Mouse (Mus musculus): ENCODE measurements at regions not wholly inside any gene's neighbourhood (a gene's known extent, or its start where the extent isn't known, plus 50 kb on each side); places are given as distances from the start of the nearest gene placed in this dataset.

GRCm38 (mm10) chr2:167798076-167798782 lies 108.6 kb upstream of the Tmem189 start:
- H3K9me3 ChIP-seq (ENCODE audit: low read length) = no peaks in the 10 kb centered on the region
- H3K9ac ChIP-seq (replicated peaks; ENCODE audit: low read length) = no peak overlapping the region
- no peak overlapping the region for H3K4me3 ChIP-seq (ENCODE audit: low read length)
- no peaks in the 10 kb centered on the region for H3K4me1 ChIP-seq (ENCODE audit: insufficient read depth, low read length)
- ATAC-seq (no peak), DNase-seq (ENCODE audit: low spot score) (no peak)
- no peaks in the 10 kb centered on the region for H3K27me3 ChIP-seq (ENCODE audit: insufficient read depth, low read length)
- TF ChIP-seq CTCF (IDR thresholded peaks at IDR 0.05; ENCODE audit: low read depth) = no peak
- H3K36me3 ChIP-seq (ENCODE audit: insufficient read depth, low read length) = no peaks in the 10 kb centered on the region
- no peak overlapping the region for H3K4me2 ChIP-seq (ENCODE audit: low read depth, low read length)
- 83% methylated on average over 11 of the region's 11 CpGs for WGBS
- no peak overlapping the region for H3K27ac ChIP-seq

- Histone ChIP-seq H3K4me3 (ENCODE audit: low read length) (no peak overlapping the region), H3K36me3 (ENCODE audit: insufficient read depth, low read length) (no peaks in the 10 kb centered on the region), H3K9ac (replicated peaks; ENCODE audit: low read length) (no peak overlapping the region), H3K4me1 (ENCODE audit: insufficient read depth, low read length) (no peaks in the 10 kb centered on the region), H3K27me3 (ENCODE audit: insufficient read depth, low read length) (no peaks in the 10 kb centered on the region), H3K27ac (no peak overlapping the region), H3K9me3 (ENCODE audit: low read length) (no peaks in the 10 kb centered on the region), H3K4me2 (ENCODE audit: low read depth, low read length) (no peak overlapping the region)
- TF ChIP-seq CTCF (IDR thresholded peaks at IDR 0.05; ENCODE audit: low read depth) = no peak
- DNase-seq (ENCODE audit: low spot score) (no peak), ATAC-seq (no peak)
- WGBS = 84% methylated on average over 7 of the region's 7 CpGs
Measured at GRCm38 (mm10) chr2:167795491-167795890, 105.9 kb upstream of the Tmem189 start.

GRCm38 (mm10) chr2:167793916-167794315 lies 104.3 kb upstream of the Tmem189 start:
- no peak for ATAC-seq
- DNase-seq (ENCODE audit: low spot score) = no peak
- no peak overlapping the region for H3K4me2 ChIP-seq (ENCODE audit: low read depth, low read length)
- TF ChIP-seq CTCF (IDR thresholded peaks at IDR 0.05; ENCODE audit: low read depth) = no peak
- H3K4me3 ChIP-seq (ENCODE audit: low read length) = no peak overlapping the region
- 95% methylated on average over 2 of the region's 2 CpGs for WGBS
- H3K27ac ChIP-seq = no peak overlapping the region
- H3K36me3 ChIP-seq (ENCODE audit: insufficient read depth, low read length) = no peaks in the 10 kb centered on the region
- no peaks in the 10 kb centered on the region for H3K4me1 ChIP-seq (ENCODE audit: insufficient read depth, low read length)
- no peaks in the 10 kb centered on the region for H3K27me3 ChIP-seq (ENCODE audit: insufficient read depth, low read length)
- no peaks in the 10 kb centered on the region for H3K9me3 ChIP-seq (ENCODE audit: low read length)
- no peak overlapping the region for H3K9ac ChIP-seq (replicated peaks; ENCODE audit: low read length)

- Histone ChIP-seq H3K4me1 (ENCODE audit: insufficient read depth, low read length) (no peaks in the 10 kb centered on the region), H3K27me3 (ENCODE audit: insufficient read depth, low read length) (no peaks in the 10 kb centered on the region), H3K9ac (replicated peaks; ENCODE audit: low read length) (no peak overlapping the region), H3K27ac (no peak overlapping the region), H3K9me3 (ENCODE audit: low read length) (no peaks in the 10 kb centered on the region), H3K4me2 (ENCODE audit: low read depth, low read length) (no peak overlapping the region), H3K36me3 (ENCODE audit: insufficient read depth, low read length) (no peaks in the 10 kb centered on the region), H3K4me3 (ENCODE audit: low read length) (no peak overlapping the region)
- DNase-seq (ENCODE audit: low spot score) (no peak), ATAC-seq (no peak)
- WGBS = 38% methylated on average over 3 of the region's 3 CpGs
- TF ChIP-seq CTCF (IDR thresholded peaks at IDR 0.05; ENCODE audit: low read depth) = no peak
Measured at GRCm38 (mm10) chr2:167792753-167793152, 103.1 kb upstream of the Tmem189 start.

GRCm38 (mm10) chr2:167792330-167792729 lies 102.7 kb upstream of the Tmem189 start:
- H3K27ac ChIP-seq = no peak overlapping the region
- ATAC-seq = no peak
- no peak for DNase-seq (ENCODE audit: low spot score)
- H3K9ac ChIP-seq (replicated peaks; ENCODE audit: low read length) = no peak overlapping the region
- WGBS = 60% methylated on average over 3 of the region's 3 CpGs
- H3K27me3 ChIP-seq (ENCODE audit: insufficient read depth, low read length) = no peaks in the 10 kb centered on the region
- no peaks in the 10 kb centered on the region for H3K36me3 ChIP-seq (ENCODE audit: insufficient read depth, low read length)
- no peaks in the 10 kb centered on the region for H3K9me3 ChIP-seq (ENCODE audit: low read length)
- no peak overlapping the region for H3K4me3 ChIP-seq (ENCODE audit: low read length)
- no peak for TF ChIP-seq CTCF (IDR thresholded peaks at IDR 0.05; ENCODE audit: low read depth)
- H3K4me1 ChIP-seq (ENCODE audit: insufficient read depth, low read length) = no peaks in the 10 kb centered on the region
- H3K4me2 ChIP-seq (ENCODE audit: low read depth, low read length) = no peak overlapping the region

GRCm38 (mm10) chr2:167789471-167789923 lies 99.9 kb upstream of the Tmem189 start:
- WGBS = 75% methylated on average over 11 of the region's 11 CpGs
- no peak overlapping the region for H3K4me2 ChIP-seq (ENCODE audit: low read depth, low read length)
- no peak overlapping the region for H3K27ac ChIP-seq
- TF ChIP-seq CTCF (IDR thresholded peaks at IDR 0.05; ENCODE audit: low read depth) = no peak
- no peak overlapping the region for H3K9ac ChIP-seq (replicated peaks; ENCODE audit: low read length)
- no peaks in the 10 kb centered on the region for H3K27me3 ChIP-seq (ENCODE audit: insufficient read depth, low read length)
- H3K4me1 ChIP-seq (ENCODE audit: insufficient read depth, low read length) = no peaks in the 10 kb centered on the region
- H3K4me3 ChIP-seq (ENCODE audit: low read length) = no peak overlapping the region
- ATAC-seq (no peak), DNase-seq (ENCODE audit: low spot score) (no peak)
- H3K9me3 ChIP-seq (ENCODE audit: low read length) = no peaks in the 10 kb centered on the region
- no peaks in the 10 kb centered on the region for H3K36me3 ChIP-seq (ENCODE audit: insufficient read depth, low read length)

GRCm38 (mm10) chr2:167786951-167787350 lies 97.3 kb upstream of the Tmem189 start:
- H3K4me3 ChIP-seq (ENCODE audit: low read length) = no peak overlapping the region
- no peak for ATAC-seq
- no peak overlapping the region for H3K4me2 ChIP-seq (ENCODE audit: low read depth, low read length)
- DNase-seq (ENCODE audit: low spot score) = no peak
- no peaks in the 10 kb centered on the region for H3K36me3 ChIP-seq (ENCODE audit: insufficient read depth, low read length)
- H3K27ac ChIP-seq = no peak overlapping the region
- 92% methylated on average over 5 of the region's 5 CpGs for WGBS
- no peaks in the 10 kb centered on the region for H3K4me1 ChIP-seq (ENCODE audit: insufficient read depth, low read length)
- no peak for TF ChIP-seq CTCF (IDR thresholded peaks at IDR 0.05; ENCODE audit: low read depth)
- H3K9ac ChIP-seq (replicated peaks; ENCODE audit: low read length) = no peak overlapping the region
- no peaks in the 10 kb centered on the region for H3K27me3 ChIP-seq (ENCODE audit: insufficient read depth, low read length)
- no peaks in the 10 kb centered on the region for H3K9me3 ChIP-seq (ENCODE audit: low read length)

All from hindbrain, postnatal 0 days (tissue).